In the genomic region with DNA sequence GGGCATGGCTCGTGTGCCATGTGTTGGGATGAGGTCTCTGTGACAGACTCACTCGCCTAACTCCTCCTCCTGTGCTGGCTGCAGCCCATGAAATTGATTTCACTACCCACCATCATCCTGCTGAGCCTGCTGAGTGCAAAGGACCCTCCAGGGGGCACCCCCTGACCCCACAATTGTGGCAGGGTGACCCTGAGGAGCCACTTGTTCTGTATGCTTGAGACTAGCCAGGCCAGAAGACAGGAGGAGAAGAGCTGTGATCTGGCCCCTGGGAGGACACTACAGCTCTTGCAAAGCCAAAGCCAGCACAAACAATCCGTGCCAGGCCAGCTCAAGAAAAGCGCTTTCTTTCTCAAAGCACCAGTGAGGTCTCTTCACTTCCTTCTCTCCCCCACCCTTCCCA, we compare ENCODE assay signal across 15 mouse cellular contexts.
DNase-seq lines count a peak whose midpoint lies in the region; ATAC-seq and TF ChIP-seq lines count a peak whose summit lies in the region.
"Had no signal": no experiment of that assay in that cellular context is flagged by ENCODE, and none has a peak within 500 bp of the region (broad histone marks: within the 10 kb centered on the region; RNA-seq: fewer than 3 reads in every experiment).

No protein-coding gene starts in this region.

- TF ChIP-seq CTCF in layer of hippocampus, adult 2 months (conservative IDR thresholded peaks at IDR 0.05), result peak; percentile 28

- no peak overlapping the region for H3K27ac ChIP-seq in layer of hippocampus, adult 2 months
- H3K27ac ChIP-seq: heart, embryonic 13.5 days; limb, embryonic 13.5 days had no signal

- no peak overlapping the region for H3K4me3 ChIP-seq in layer of hippocampus, adult 2 months
- H3K4me3 ChIP-seq: heart, embryonic 13.5 days; limb, embryonic 13.5 days had no signal

- no peak for ATAC-seq in CD4-positive, CD25-positive, alpha-beta regulatory T cell, adult 4 months
- ATAC-seq in common myeloid progenitor, adult 5-6 weeks (replicated peaks; ENCODE audit: low read depth, poor library complexity, severe bottlenecking), result peak; percentile 65
- ATAC-seq: forebrain, embryonic 14.5 days; liver, postnatal 0 days had no signal

- DNase-seq in CD4-positive, CD25-positive, alpha-beta regulatory T cell, adult 2 months (ENCODE audit: low read depth, low spot score), result peak; percentile 45
- no peak for DNase-seq in layer of hippocampus, adult 2 months (ENCODE audit: low spot score in 2 of 2)
- no peak for DNase-seq in layer of hippocampus, adult 18-20 months (ENCODE audit: low spot score in 2 of 2)
- peak; percentile 39 for DNase-seq in retina, postnatal 1 day
- DNase-seq in urinary bladder, postnatal 36 days (ENCODE audit: low spot score in 2 of 2), result no peak
- DNase-seq in ovary, postnatal 36 days (ENCODE audit: low spot score), result no peak
- DNase-seq: cerebellum, adult 18-20 months; gastrocnemius, postnatal 10 days; kidney, postnatal 25 days; liver, postnatal 0 days had no signal

Comparison
In these comparisons a context has a peak if more than half of its experiments do, and no peak if none do; other contexts are left out.
1. DNase-seq: peak in CD4-positive, CD25-positive, alpha-beta regulatory T cell, adult 2 months (single experiment) and retina, postnatal 1 day (single experiment); none in layer of hippocampus, adult 2 months (0 of 2), layer of hippocampus, adult 18-20 months (0 of 2), urinary bladder, postnatal 36 days (0 of 2) and ovary, postnatal 36 days (single experiment).